Mouse (Mus musculus) embryonic facial prominence, embryonic 14.5 days (tissue): Measurements from ENCODE around the gene Kcnj12. TPM values are rescaled to one million over a fixed set of nuclear protein-coding genes. Genes with fewer than 3 reads are reported as not detected.

Experiments used
- ATAC-seq: fragments of 200-750 bp; cut with Nextera tagmentation; 2 replicates; pipeline ENCODE4 v1.8.0; 2017; ENCODE audit warnings: low read depth, moderate number of reproducible peaks, moderate TSS enrichment
- DNase-seq: peaks from one replicate; pipeline ENCODE4 v3.0.0-alpha.2; 2015; ENCODE audit warnings: low spot score
- H3K27ac ChIP-seq: fragments of 300-500 bp; sonication (generic); replicated peaks from 2 replicates; pipeline ENCODE4 v1.5.1; 2014; ENCODE audit warnings: low read depth, mild to moderate bottlenecking, low read length, moderate library complexity
- H3K27me3 ChIP-seq: fragments of 300-500 bp; sonication (generic); replicated peaks from 2 replicates; pipeline ENCODE4 v1.6.1; 2014; ENCODE audit warnings: low read length; ENCODE audit not compliant: control insufficient read depth, insufficient read depth
- H3K36me3 ChIP-seq: fragments of 300-500 bp; sonication (generic); 2 replicates; pipeline ENCODE4 v1.6.1; 2014; ENCODE audit warnings: low read length, mixed read lengths; ENCODE audit not compliant: control insufficient read depth, insufficient read depth
- H3K4me1 ChIP-seq: fragments of 300-500 bp; sonication (generic); 2 replicates; pipeline ENCODE4 v1.6.1; 2014; ENCODE audit warnings: antibody characterized with exemption, low read length; ENCODE audit not compliant: control insufficient read depth, insufficient read depth
- H3K4me2 ChIP-seq: fragments of 300-500 bp; sonication (generic); 2 replicates; pipeline ENCODE4 v1.6.1; 2014; ENCODE audit warnings: low read depth, mild to moderate bottlenecking, low read length, moderate library complexity, mixed read lengths
- H3K4me3 ChIP-seq: fragments of 300-500 bp; sonication (generic); 2 replicates; pipeline ENCODE4 v1.5.1; 2014; ENCODE audit warnings: low read depth, mild to moderate bottlenecking, low read length
- H3K9ac ChIP-seq: fragments of 300-500 bp; sonication (generic); 2 replicates; pipeline ENCODE4 v1.6.1; 2014; ENCODE audit warnings: low read depth, mild to moderate bottlenecking, low read length, moderate library complexity, mixed read lengths
- H3K9me3 ChIP-seq: fragments of 300-500 bp; sonication (generic); 2 replicates; pipeline ENCODE4 v1.6.1; 2016; ENCODE audit warnings: low read length; ENCODE audit not compliant: control insufficient read depth
- WGBS: fragments of 180-500 bp; shearing (Covaris S2); extraction: QIAGEN DNeasy Blood & Tissue Kit; methylation state at CpG from one replicate; pipeline ENCODE4 v1.1.7; 2014; 5-methylcytosine and 5-hydroxymethylcytosine counted together
- polyA plus RNA-seq: library from polyadenylated mRNA; unstranded; fragments of >200 nt; fragmentation: Nextera tagmentation; extraction: Ambion mirVana; gene quantifications from 2 replicates; pipeline ENCODE4 v1.2.1, GENCODE M21; 2014

The Kcnj12 gene
- polyA plus RNA-seq, 1 experiment from 2014 or later = 1.6 TPM

- WGBS = 67% methylated on average over 15 of the region's 15 CpGs
These were observed 53.3 kb downstream of the Kcnj12 start for GRCm38 (mm10) chr11:61075361-61076326.

DNA sequence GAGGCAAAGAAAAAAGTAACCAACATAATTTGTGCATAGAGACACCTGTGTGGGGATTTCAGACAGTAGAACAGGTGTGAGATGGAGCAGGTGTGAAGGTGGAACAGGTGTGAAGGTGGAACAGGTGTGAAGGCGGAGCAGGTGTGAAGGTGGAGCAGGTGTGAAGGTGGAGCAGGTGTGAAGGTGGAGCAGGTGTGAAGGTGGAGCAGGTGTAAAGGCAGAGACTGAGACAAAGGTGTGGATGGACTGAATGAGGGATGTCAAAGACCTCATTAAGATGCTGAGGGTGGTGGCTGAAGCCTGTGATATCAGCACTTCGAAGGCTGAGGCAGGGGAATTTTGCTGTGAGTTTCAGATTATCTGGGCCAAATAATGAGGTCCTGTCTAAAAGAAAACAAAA, 59.3 kb downstream of the Kcnj12 start:
- Histone ChIP-seq H3K9me3 (no peaks in the 10 kb centered on the region), H3K27me3 (no peaks in the 10 kb centered on the region), H3K36me3 (no peaks in the 10 kb centered on the region), H3K4me3 (no peak overlapping the region), H3K9ac (no peak overlapping the region), H3K27ac (no peak overlapping the region), H3K4me2 (no peak overlapping the region), H3K4me1 (no peaks in the 10 kb centered on the region)
- ATAC-seq (no peak), DNase-seq (no peak)
- 86% methylated on average over 2 of the region's 2 CpGs for WGBS

More at GRCm38 (mm10) chr11:61075361-61076326, 53.3 kb downstream of the Kcnj12 start:
- no peak for DNase-seq
- ATAC-seq = no peak
- no peaks in the 10 kb centered on the region for H3K4me1 ChIP-seq
- H3K27me3 ChIP-seq = no peaks in the 10 kb centered on the region
- no peaks in the 10 kb centered on the region for H3K36me3 ChIP-seq
- no peaks in the 10 kb centered on the region for H3K9me3 ChIP-seq
- H3K9ac ChIP-seq = no peak overlapping the region
- no peak overlapping the region for H3K27ac ChIP-seq
- H3K4me3 ChIP-seq = no peak overlapping the region
- H3K4me2 ChIP-seq = no peak overlapping the region

GRCm38 (mm10) chr11:61090195-61090594, 67.8 kb downstream of the Kcnj12 start:
- 79% methylated on average over 7 of the region's 7 CpGs for WGBS

GRCm38 (mm10) chr11:61091192-61091591, 68.8 kb downstream of the Kcnj12 start:
- WGBS = 68% methylated on average over 3 of the region's 3 CpGs
- Histone ChIP-seq H3K4me3 (no peak overlapping the region), H3K4me1 (no peaks in the 10 kb centered on the region), H3K4me2 (no peak overlapping the region), H3K9ac (no peak overlapping the region), H3K27me3 (no peaks in the 10 kb centered on the region), H3K27ac (no peak overlapping the region), H3K36me3 (no peaks in the 10 kb centered on the region), H3K9me3 (peaks cover 9% of the 10 kb centered on the region; the same call in 1 of the 2 replicates)
- ATAC-seq (no peak), DNase-seq (no peak)

More at GRCm38 (mm10) chr11:61090195-61090594, 67.8 kb downstream of the Kcnj12 start:
- no peak overlapping the region for H3K27ac ChIP-seq
- ATAC-seq (no peak), DNase-seq (no peak)
- H3K27me3 ChIP-seq = no peaks in the 10 kb centered on the region
- no peaks in the 10 kb centered on the region for H3K4me1 ChIP-seq
- H3K9ac ChIP-seq = no peak overlapping the region
- no peak overlapping the region for H3K4me2 ChIP-seq
- no peak overlapping the region for H3K4me3 ChIP-seq
- H3K36me3 ChIP-seq = no peaks in the 10 kb centered on the region
- H3K9me3 ChIP-seq = 0 out of 2 replicates have a peak, but pooled peaks cover 6% of the 10 kb centered on the region

GRCm38 (mm10) chr11:61091642-61092262, 69.4 kb downstream of the Kcnj12 start:
- Histone ChIP-seq H3K9ac (no peak overlapping the region), H3K4me3 (no peak overlapping the region), H3K27me3 (no peaks in the 10 kb centered on the region), H3K4me1 (no peaks in the 10 kb centered on the region), H3K36me3 (no peaks in the 10 kb centered on the region), H3K9me3 (peaks cover 9% of the 10 kb centered on the region; the same call in 1 of the 2 replicates), H3K4me2 (no peak overlapping the region), H3K27ac (no peak overlapping the region)
- WGBS = 20% methylated on average over 7 of the region's 7 CpGs
- ATAC-seq = no peak
- DNase-seq = peak; percentile 89

- Histone ChIP-seq H3K27me3 (no peaks in the 10 kb centered on the region), H3K9me3 (peaks cover 9% of the 10 kb centered on the region; the same call in 1 of the 2 replicates), H3K4me2 (no peak overlapping the region), H3K4me3 (no peak overlapping the region), H3K36me3 (no peaks in the 10 kb centered on the region), H3K9ac (no peak overlapping the region), H3K4me1 (no peaks in the 10 kb centered on the region), H3K27ac (no peak overlapping the region)
- DNase-seq = no peak
- ATAC-seq = no peak
- 67% methylated on average over 1 of the region's 1 CpGs for WGBS
These were observed 75.7 kb downstream of the Kcnj12 start for GRCm38 (mm10) chr11:61098046-61098445.

DNA sequence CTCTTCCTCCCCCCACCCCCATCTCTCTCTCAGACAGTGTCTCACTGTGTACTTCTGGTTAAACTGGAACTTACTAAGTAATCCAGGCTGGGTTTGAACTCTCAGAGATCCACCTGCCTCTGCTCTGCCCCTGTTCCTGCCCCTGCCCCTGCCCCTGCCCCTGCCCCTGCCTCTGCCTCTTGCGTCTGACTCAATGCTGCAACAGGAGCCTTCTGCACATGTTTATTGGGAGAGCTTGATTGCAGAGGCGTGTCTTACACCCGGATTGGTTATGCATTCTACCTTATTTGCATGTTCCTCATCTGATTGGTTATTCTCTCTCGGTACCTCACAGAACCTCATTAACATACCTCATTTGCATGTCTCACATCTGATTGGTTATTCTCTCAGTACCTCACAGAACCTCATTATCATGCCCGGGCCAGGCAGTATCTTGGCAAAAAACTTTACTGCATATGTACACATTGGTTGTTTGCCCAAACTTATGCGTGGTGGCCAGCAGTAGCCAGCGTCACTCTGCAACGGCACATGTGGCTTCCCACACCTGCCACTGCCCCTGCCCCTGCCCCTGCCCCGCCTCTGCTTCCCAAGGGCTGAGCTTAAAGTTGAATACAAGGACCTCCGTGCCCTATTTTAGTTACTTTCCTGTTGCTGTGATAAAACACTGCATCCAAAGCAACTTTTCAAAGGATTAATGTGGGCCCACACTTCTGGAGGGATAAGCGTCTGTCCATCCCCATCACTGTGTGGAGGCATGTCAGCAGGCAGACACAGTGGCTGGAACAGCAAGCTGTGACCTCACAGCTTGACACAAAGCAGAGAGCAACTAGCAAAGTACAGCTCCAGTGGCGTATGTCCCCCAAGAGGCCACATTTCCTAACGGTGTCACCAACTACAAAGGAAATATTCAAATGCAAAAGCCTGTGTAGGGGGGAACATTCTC, 80.3 kb downstream of the Kcnj12 start:
- no peaks in the 10 kb centered on the region for H3K9me3 ChIP-seq
- ATAC-seq = no peak
- no peak overlapping the region for H3K4me2 ChIP-seq
- H3K27ac ChIP-seq = no peak overlapping the region
- no peaks in the 10 kb centered on the region for H3K27me3 ChIP-seq
- 71% methylated on average over 12 of the region's 13 CpGs for WGBS
- H3K4me3 ChIP-seq = no peak overlapping the region
- no peak for DNase-seq
- no peaks in the 10 kb centered on the region for H3K36me3 ChIP-seq
- H3K4me1 ChIP-seq = no peaks in the 10 kb centered on the region
- H3K9ac ChIP-seq = no peak overlapping the region
